Mouse (Mus musculus): ENCODE measurements around the gene Cers6.

Gene Cers6

GRCm38 (mm10) chr2:69125425-69125824, 264.2 kb downstream of the Cers6 start:
- H3K4me3 ChIP-seq (replicated peaks; ENCODE audit: low read length) = no peak overlapping the region
- no peaks in the 10 kb centered on the region for H3K9me3 ChIP-seq (ENCODE audit: low read length)
- 0 out of 2 replicates have a peak, but pooled peaks cover 2% of the 10 kb centered on the region for H3K4me1 ChIP-seq (replicated peaks; ENCODE audit: low read depth, low read length)
- no peak for TF ChIP-seq NANOG (IDR thresholded peaks at IDR 0.05; ENCODE audit: borderline replicate concordance, low read length)
- no peak for TF ChIP-seq CTCF (conservative IDR thresholded peaks at IDR 0.05; ENCODE audit: low read length)
- no peak for TF ChIP-seq POU5F1 (IDR thresholded peaks at IDR 0.05; ENCODE audit: borderline replicate concordance, low read length)
- no peaks in the 10 kb centered on the region for H3K27me3 ChIP-seq (ENCODE audit: insufficient read depth, low read length)
- H3K36me3 ChIP-seq (ENCODE audit: insufficient read depth, low read length) = no peaks in the 10 kb centered on the region

GRCm38 (mm10) chr2:69128321-69128720, 267.1 kb downstream of the Cers6 start:
- Histone ChIP-seq H3K27me3 (ENCODE audit: insufficient read depth, low read length) (no peaks in the 10 kb centered on the region), H3K4me3 (replicated peaks; ENCODE audit: low read length) (no peak overlapping the region), H3K36me3 (ENCODE audit: insufficient read depth, low read length) (no peaks in the 10 kb centered on the region), H3K9me3 (ENCODE audit: low read length) (no peaks in the 10 kb centered on the region), H3K4me1 (replicated peaks; ENCODE audit: low read depth, low read length) (peaks cover 19% of the 10 kb centered on the region)
- TF ChIP-seq NANOG (IDR thresholded peaks at IDR 0.05; ENCODE audit: borderline replicate concordance, low read length) = no peak
- TF ChIP-seq POU5F1 (IDR thresholded peaks at IDR 0.05; ENCODE audit: borderline replicate concordance, low read length) = no peak
- TF ChIP-seq CTCF (conservative IDR thresholded peaks at IDR 0.05; ENCODE audit: low read length) = no peak

- Histone ChIP-seq H3K4me1 (replicated peaks; ENCODE audit: low read depth, low read length) (peaks cover 19% of the 10 kb centered on the region), H3K4me3 (replicated peaks; ENCODE audit: low read length) (no peak overlapping the region), H3K27me3 (ENCODE audit: insufficient read depth, low read length) (no peaks in the 10 kb centered on the region), H3K36me3 (ENCODE audit: insufficient read depth, low read length) (no peaks in the 10 kb centered on the region), H3K9me3 (ENCODE audit: low read length) (no peaks in the 10 kb centered on the region)
- no peak for TF ChIP-seq NANOG (IDR thresholded peaks at IDR 0.05; ENCODE audit: borderline replicate concordance, low read length)
- TF ChIP-seq POU5F1 (IDR thresholded peaks at IDR 0.05; ENCODE audit: borderline replicate concordance, low read length) = no peak
- TF ChIP-seq CTCF (conservative IDR thresholded peaks at IDR 0.05; ENCODE audit: low read length) = no peak
Measured at GRCm38 (mm10) chr2:69128921-69129395, 267.7 kb downstream of the Cers6 start.

- H3K4me1 ChIP-seq (replicated peaks; ENCODE audit: low read depth, low read length) = peaks cover 19% of the 10 kb centered on the region
- TF ChIP-seq NANOG (IDR thresholded peaks at IDR 0.05; ENCODE audit: borderline replicate concordance, low read length) (no peak), POU5F1 (IDR thresholded peaks at IDR 0.05; ENCODE audit: borderline replicate concordance, low read length) (no peak), CTCF (conservative IDR thresholded peaks at IDR 0.05; ENCODE audit: low read length) (no peak)
- H3K4me3 ChIP-seq (replicated peaks; ENCODE audit: low read length) = no peak overlapping the region
- H3K9me3 ChIP-seq (ENCODE audit: low read length) = no peaks in the 10 kb centered on the region
- H3K36me3 ChIP-seq (ENCODE audit: insufficient read depth, low read length) = no peaks in the 10 kb centered on the region
- no peaks in the 10 kb centered on the region for H3K27me3 ChIP-seq (ENCODE audit: insufficient read depth, low read length)
Measured at GRCm38 (mm10) chr2:69129425-69130210, 268.4 kb downstream of the Cers6 start.

GRCm38 (mm10) chr2:69132046-69132445, 270.8 kb downstream of the Cers6 start:
- no peak for TF ChIP-seq NANOG (IDR thresholded peaks at IDR 0.05; ENCODE audit: borderline replicate concordance, low read length)
- TF ChIP-seq CTCF (conservative IDR thresholded peaks at IDR 0.05; ENCODE audit: low read length) = no peak
- no peak for TF ChIP-seq POU5F1 (IDR thresholded peaks at IDR 0.05; ENCODE audit: borderline replicate concordance, low read length)
- Histone ChIP-seq H3K9me3 (ENCODE audit: low read length) (no peaks in the 10 kb centered on the region), H3K36me3 (ENCODE audit: insufficient read depth, low read length) (no peaks in the 10 kb centered on the region), H3K27me3 (ENCODE audit: insufficient read depth, low read length) (no peaks in the 10 kb centered on the region), H3K4me1 (replicated peaks; ENCODE audit: low read depth, low read length) (peaks cover 19% of the 10 kb centered on the region), H3K4me3 (replicated peaks; ENCODE audit: low read length) (no peak overlapping the region)

- no peaks in the 10 kb centered on the region for H3K27me3 ChIP-seq (ENCODE audit: insufficient read depth, low read length)
- TF ChIP-seq NANOG (IDR thresholded peaks at IDR 0.05; ENCODE audit: borderline replicate concordance, low read length) (0 out of 2 replicates have a peak, but pooled peaks have one; percentile 1), CTCF (conservative IDR thresholded peaks at IDR 0.05; ENCODE audit: low read length) (no peak)
- H3K9me3 ChIP-seq (ENCODE audit: low read length) = no peaks in the 10 kb centered on the region
- peaks cover 19% of the 10 kb centered on the region for H3K4me1 ChIP-seq (replicated peaks; ENCODE audit: low read depth, low read length)
- H3K4me3 ChIP-seq (replicated peaks; ENCODE audit: low read length) = no peak overlapping the region
- H3K36me3 ChIP-seq (ENCODE audit: insufficient read depth, low read length) = no peaks in the 10 kb centered on the region
Measured at GRCm38 (mm10) chr2:69132488-69133040, 271.3 kb downstream of the Cers6 start.

- no peak overlapping the region for H3K4me3 ChIP-seq (replicated peaks; ENCODE audit: low read length)
- TF ChIP-seq NANOG (IDR thresholded peaks at IDR 0.05; ENCODE audit: borderline replicate concordance, low read length) (no peak), POU5F1 (IDR thresholded peaks at IDR 0.05; ENCODE audit: borderline replicate concordance, low read length) (no peak), CTCF (conservative IDR thresholded peaks at IDR 0.05; ENCODE audit: low read length) (no peak)
- H3K9me3 ChIP-seq (ENCODE audit: low read length) = no peaks in the 10 kb centered on the region
- H3K36me3 ChIP-seq (ENCODE audit: insufficient read depth, low read length) = no peaks in the 10 kb centered on the region
- no peaks in the 10 kb centered on the region for H3K27me3 ChIP-seq (ENCODE audit: insufficient read depth, low read length)
- peaks cover 17% of the 10 kb centered on the region for H3K4me1 ChIP-seq (replicated peaks; ENCODE audit: low read depth, low read length)
Measured at GRCm38 (mm10) chr2:69134186-69134585, 272.9 kb downstream of the Cers6 start.

- H3K27me3 ChIP-seq (ENCODE audit: insufficient read depth, low read length) = no peaks in the 10 kb centered on the region
- H3K9me3 ChIP-seq (ENCODE audit: low read length) = no peaks in the 10 kb centered on the region
- H3K36me3 ChIP-seq (ENCODE audit: insufficient read depth, low read length) = no peaks in the 10 kb centered on the region
- no peak overlapping the region for H3K4me3 ChIP-seq (replicated peaks; ENCODE audit: low read length)
- no peak for TF ChIP-seq CTCF (conservative IDR thresholded peaks at IDR 0.05; ENCODE audit: low read length)
- no peak for TF ChIP-seq POU5F1 (IDR thresholded peaks at IDR 0.05; ENCODE audit: borderline replicate concordance, low read length)
- TF ChIP-seq NANOG (IDR thresholded peaks at IDR 0.05; ENCODE audit: borderline replicate concordance, low read length) = no peak
- peaks cover 17% of the 10 kb centered on the region for H3K4me1 ChIP-seq (replicated peaks; ENCODE audit: low read depth, low read length)
Measured at GRCm38 (mm10) chr2:69134937-69135336, 273.7 kb downstream of the Cers6 start.

All from E14TG2a.4 (cell line).